Mouse (Mus musculus): ENCODE results near the gene Rab10. TPM values are rescaled to one million over a fixed set of nuclear protein-coding genes. Genes with fewer than 3 reads are reported as not detected.

Gene Rab10
- 75.7 and 81.3 TPM in 2 replicates for polyA plus RNA-seq (2015; fragmentation: Nextera tagmentation; extraction: Ambion mirVana)

DNA sequence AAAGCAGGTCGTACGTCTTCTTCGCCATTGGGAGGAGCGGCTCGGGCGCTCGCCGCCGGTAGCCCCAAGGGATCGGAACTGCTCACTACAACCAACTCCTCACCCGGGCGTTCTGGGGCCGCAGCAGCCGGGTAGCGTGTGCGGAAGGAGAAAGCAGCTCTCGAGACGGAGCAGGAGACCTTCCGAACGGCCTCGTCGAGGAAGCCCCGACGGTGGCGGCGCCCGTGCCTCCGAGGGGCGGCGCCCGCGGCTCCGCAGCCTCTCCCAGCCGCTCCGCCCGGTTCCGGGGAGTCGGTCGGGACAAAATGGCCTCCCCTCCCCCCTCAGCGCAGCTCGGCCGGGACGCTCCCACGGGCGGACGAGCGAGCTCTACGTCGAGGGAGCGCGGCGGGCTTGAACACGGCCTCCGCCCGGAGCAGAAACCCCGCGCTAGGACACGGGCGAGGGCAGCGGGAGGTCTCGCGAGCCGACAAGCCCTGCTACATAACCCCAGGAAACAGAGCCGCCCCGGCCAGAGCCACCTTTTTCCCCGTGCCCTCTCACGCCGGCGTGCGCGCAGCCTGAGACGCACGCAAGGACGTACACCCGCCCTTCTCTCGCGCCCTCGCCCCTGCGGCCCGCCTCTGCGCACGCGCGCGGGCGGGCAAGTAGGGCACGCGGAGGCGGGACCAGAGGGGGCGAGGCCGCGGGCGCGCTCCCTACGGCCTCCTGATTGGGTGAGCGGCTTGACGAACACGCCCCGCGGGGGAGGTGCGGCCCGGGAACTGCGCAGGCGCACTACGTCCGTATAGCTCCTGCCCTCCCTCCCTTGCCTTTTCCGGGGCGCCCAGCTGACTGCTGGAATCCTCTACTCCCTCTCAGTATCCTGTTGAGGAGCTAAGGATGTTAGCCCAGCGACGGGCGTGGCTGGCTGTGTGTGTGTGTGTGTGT lies at the start of gene Rab10:
TSS of gene Rab10 (minus strand) at position 579 of the 930 bp plus-strand sequence.
- peaks cover 18% of the 10 kb centered on the region for H3K4me1 ChIP-seq
- H3K4me2 ChIP-seq = peak within 1 kb of the TSS; percentile 76
- peak within 1 kb of the TSS; percentile 92 for H3K4me3 ChIP-seq
- H3K27ac ChIP-seq = peak within 1 kb of the TSS; percentile 97
- peak; percentile 99 for ATAC-seq (ENCODE audit: borderline replicate concordance, extremely low read depth, low FRiP score, low TSS enrichment)
- H3K36me3 ChIP-seq = no peaks in the 10 kb centered on the region
- no peaks in the 10 kb centered on the region for H3K9me3 ChIP-seq
- no peaks in the 10 kb centered on the region for H3K27me3 ChIP-seq
- under 1% methylated on average over 99 of the region's 111 CpGs for WGBS
- peak within 1 kb of the TSS; percentile 79 for H3K9ac ChIP-seq

DNA sequence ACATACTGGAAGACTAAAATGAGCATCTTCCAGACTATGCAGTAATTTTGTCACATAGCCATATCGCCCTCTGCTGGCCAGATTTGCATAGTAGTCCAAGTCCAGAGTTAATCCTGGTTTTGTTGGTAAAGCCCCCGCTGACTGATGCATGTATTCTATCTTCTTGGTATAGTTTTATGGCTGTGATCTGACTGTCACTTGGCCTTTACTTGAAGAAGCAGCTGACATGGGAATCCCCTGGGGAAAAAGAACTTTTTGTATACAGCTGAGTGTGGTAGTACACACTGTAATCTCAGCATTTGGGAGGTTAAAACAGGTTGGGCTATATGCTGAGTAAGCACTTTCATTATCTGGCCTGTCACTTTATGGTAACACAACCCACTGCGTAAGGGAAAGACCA lies 49.5 kb upstream of the Rab10 start:
- no peaks in the 10 kb centered on the region for H3K9me3 ChIP-seq
- 27% methylated on average over 3 of the region's 3 CpGs for WGBS
- no peak overlapping the region for H3K4me3 ChIP-seq
- H3K4me1 ChIP-seq = no peaks in the 10 kb centered on the region
- no peaks in the 10 kb centered on the region for H3K27me3 ChIP-seq
- no peak overlapping the region for H3K9ac ChIP-seq
- no peaks in the 10 kb centered on the region for H3K36me3 ChIP-seq
- ATAC-seq (ENCODE audit: borderline replicate concordance, extremely low read depth, low FRiP score, low TSS enrichment) = no peak
- H3K4me2 ChIP-seq = peak overlapping the region; percentile 14; the same call in 1 of the 2 replicates
- H3K27ac ChIP-seq = no peak overlapping the region

DNA sequence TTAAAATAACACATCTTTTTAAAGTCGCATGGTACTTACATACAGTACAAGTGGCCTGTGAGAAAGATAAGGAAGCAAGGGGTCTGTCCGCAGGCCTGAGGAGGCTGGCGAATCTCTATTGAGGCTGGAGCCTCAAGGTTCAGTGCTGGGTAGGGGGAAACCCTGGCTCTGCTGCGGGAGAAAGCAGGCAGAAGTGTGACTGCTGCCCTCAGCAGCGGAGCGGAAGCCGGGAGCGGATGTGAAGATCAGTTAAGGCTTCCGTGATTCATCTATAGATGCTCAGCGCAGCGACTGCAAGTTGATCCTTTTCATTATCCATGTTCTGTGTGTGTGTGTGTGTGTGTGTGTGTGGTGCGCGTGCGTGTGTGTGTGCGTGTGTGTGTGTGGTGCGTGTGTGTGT lies 47.1 kb upstream of the Rab10 start:
- no peaks in the 10 kb centered on the region for H3K36me3 ChIP-seq
- no peak overlapping the region for H3K27ac ChIP-seq
- no peaks in the 10 kb centered on the region for H3K27me3 ChIP-seq
- no peaks in the 10 kb centered on the region for H3K4me1 ChIP-seq
- WGBS = 46% methylated on average over 16 of the region's 16 CpGs
- H3K4me2 ChIP-seq = peak overlapping the region; percentile 44
- no peak for ATAC-seq (ENCODE audit: borderline replicate concordance, extremely low read depth, low FRiP score, low TSS enrichment)
- no peaks in the 10 kb centered on the region for H3K9me3 ChIP-seq
- no peak overlapping the region for H3K9ac ChIP-seq
- H3K4me3 ChIP-seq = peak overlapping the region; percentile 19; the same call in 1 of the 2 replicates

DNA sequence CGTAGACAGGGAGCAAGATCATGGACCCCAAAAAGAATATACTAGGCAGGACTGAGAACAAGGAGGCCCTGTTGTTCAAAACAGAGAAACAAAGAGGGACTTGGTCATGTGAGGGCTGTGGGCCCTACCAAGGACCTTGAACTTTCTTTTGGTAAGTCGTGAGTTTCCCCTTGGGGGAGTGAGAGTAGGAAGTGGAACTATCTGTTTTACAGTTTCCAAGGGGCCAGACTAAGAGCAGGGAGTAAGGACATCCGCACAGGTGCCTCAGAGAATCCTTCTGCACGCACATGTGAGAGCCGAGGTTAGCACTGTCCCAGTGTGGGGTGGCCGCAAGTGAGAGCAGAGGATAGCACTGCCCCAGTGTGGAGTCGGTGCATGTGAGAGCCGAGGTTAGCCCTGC lies 45.3 kb upstream of the Rab10 start:
- H3K4me3 ChIP-seq = no peak overlapping the region
- H3K27me3 ChIP-seq = no peaks in the 10 kb centered on the region
- no peaks in the 10 kb centered on the region for H3K36me3 ChIP-seq
- no peaks in the 10 kb centered on the region for H3K9me3 ChIP-seq
- no peak overlapping the region for H3K4me2 ChIP-seq
- no peaks in the 10 kb centered on the region for H3K4me1 ChIP-seq
- 78% methylated on average over 8 of the region's 8 CpGs for WGBS
- no peak overlapping the region for H3K9ac ChIP-seq
- no peak for ATAC-seq (ENCODE audit: borderline replicate concordance, extremely low read depth, low FRiP score, low TSS enrichment)
- H3K27ac ChIP-seq = no peak overlapping the region

DNA sequence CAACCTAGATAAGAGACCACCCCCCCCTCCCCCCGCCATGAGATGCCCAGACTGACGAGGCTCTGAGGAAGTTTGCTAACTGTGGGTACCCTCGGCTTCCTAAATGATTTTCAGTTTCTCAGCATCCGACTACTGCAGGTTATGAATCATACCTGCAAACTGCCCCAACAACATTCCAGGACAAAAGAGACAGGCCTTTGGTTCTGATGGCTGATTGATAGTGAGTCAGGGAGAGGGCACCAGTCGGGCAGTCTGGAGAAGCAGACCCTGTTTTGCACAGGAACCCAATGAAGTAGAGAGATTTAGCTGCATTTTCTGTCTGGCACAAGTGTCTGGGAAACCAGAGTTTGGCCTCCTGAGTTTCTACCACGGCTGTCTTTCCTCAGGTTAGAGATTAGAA lies 42.4 kb upstream of the Rab10 start:
- Histone ChIP-seq H3K9me3 (no peaks in the 10 kb centered on the region), H3K4me3 (no peak overlapping the region), H3K4me2 (no peak overlapping the region), H3K9ac (no peak overlapping the region), H3K27ac (no peak overlapping the region), H3K36me3 (no peaks in the 10 kb centered on the region), H3K27me3 (no peaks in the 10 kb centered on the region), H3K4me1 (no peaks in the 10 kb centered on the region)
- 41% methylated on average over 6 of the region's 6 CpGs for WGBS
- ATAC-seq (ENCODE audit: borderline replicate concordance, extremely low read depth, low FRiP score, low TSS enrichment) = no peak

DNA sequence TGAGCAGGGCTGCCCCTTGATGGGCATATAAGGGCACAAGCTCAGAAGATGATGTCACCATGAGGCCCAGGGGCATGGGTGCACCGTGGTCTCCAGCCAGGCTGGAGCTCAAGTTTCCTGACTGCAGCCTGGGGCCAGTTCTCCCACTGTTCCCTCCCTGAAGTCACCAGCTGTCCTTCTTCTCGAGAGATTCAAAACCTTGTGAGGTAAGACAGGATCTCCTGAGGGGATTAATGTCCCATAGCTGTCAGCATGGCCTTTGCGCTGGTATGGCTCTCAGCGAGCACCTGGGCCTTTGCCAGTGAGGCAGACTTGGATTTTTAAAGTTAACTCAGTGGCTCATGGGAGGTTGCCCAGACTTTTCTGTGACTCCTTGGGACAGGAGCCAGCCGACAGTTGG lies 40.4 kb upstream of the Rab10 start:
- Histone ChIP-seq H3K36me3 (no peaks in the 10 kb centered on the region), H3K27ac (no peak overlapping the region), H3K4me3 (no peak overlapping the region), H3K4me2 (no peak overlapping the region), H3K9ac (no peak overlapping the region), H3K4me1 (no peaks in the 10 kb centered on the region), H3K27me3 (no peaks in the 10 kb centered on the region), H3K9me3 (no peaks in the 10 kb centered on the region)
- ATAC-seq (ENCODE audit: borderline replicate concordance, extremely low read depth, low FRiP score, low TSS enrichment) = no peak
- WGBS = 65% methylated on average over 5 of the region's 5 CpGs

DNA sequence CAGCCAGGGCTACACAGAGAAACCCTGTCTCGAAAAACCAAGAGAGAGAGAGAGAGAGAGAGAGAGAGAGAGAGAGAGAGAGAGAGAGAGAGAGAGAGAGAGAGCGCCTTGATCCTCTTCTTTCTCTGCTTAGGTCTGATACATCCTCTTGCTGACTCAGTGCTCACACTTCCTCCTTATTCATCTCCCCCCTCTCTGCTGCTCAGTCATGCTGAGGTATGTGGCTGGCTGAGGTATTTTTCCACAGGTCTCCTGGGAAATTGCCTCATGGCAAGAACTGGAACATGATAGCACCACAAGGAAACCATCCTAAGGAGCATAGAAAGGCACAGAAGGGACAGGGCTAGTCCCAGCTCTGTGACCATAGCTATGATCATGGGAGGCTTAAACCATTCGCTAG lies 39.6 kb upstream of the Rab10 start:
- Histone ChIP-seq H3K4me1 (no peaks in the 10 kb centered on the region), H3K4me2 (no peak overlapping the region), H3K4me3 (no peak overlapping the region), H3K36me3 (no peaks in the 10 kb centered on the region), H3K27me3 (no peaks in the 10 kb centered on the region), H3K9ac (no peak overlapping the region), H3K9me3 (no peaks in the 10 kb centered on the region), H3K27ac (no peak overlapping the region)
- 73% methylated on average over 3 of the region's 3 CpGs for WGBS
- ATAC-seq (ENCODE audit: borderline replicate concordance, extremely low read depth, low FRiP score, low TSS enrichment) = no peak

DNA sequence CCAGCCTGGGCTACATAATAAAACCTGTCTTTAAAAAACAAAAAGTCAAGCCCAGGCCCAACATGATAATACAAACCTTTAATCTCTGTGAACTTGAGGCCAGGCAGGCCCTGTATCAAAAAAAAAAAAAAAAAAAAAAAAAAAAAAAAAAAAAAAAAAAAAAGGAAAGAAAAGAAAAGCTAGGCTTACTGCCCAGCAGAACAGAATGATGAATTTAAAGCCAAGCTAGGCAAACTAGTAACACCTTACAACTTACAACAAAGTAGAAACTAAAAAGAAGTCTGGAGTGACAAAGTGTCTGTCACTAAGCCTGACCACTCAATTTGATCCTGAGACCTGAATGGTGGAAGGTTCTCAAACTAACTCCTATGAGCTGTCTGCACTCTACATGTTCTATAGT lies 37.9 kb upstream of the Rab10 start:
- Histone ChIP-seq H3K27me3 (no peaks in the 10 kb centered on the region), H3K9ac (no peak overlapping the region), H3K4me1 (no peaks in the 10 kb centered on the region), H3K27ac (no peak overlapping the region), H3K4me2 (no peak overlapping the region), H3K4me3 (no peak overlapping the region), H3K9me3 (no peaks in the 10 kb centered on the region), H3K36me3 (no peaks in the 10 kb centered on the region)
- no peak for ATAC-seq (ENCODE audit: borderline replicate concordance, extremely low read depth, low FRiP score, low TSS enrichment)

DNA sequence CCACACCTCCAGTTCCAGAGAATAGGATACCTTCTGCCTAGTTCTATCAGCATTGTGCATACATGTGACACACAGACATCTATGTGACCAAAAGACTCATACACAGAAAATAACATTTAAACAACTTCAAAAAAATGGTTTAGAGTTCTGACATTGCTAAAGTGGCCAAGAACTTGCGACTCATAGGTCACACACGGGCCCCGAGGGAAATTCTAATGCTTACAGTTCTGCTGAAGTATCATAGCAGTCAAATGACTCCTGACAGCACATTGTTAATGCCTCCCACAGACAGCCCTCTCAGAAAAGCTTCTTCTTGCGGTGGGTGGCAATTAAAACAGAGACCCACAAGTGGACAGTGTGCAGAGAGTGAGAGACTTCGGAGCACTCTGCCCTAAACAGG lies 35.3 kb upstream of the Rab10 start:
- WGBS = 81% methylated on average over 5 of the region's 5 CpGs
- H3K36me3 ChIP-seq = no peaks in the 10 kb centered on the region
- no peak for ATAC-seq (ENCODE audit: borderline replicate concordance, extremely low read depth, low FRiP score, low TSS enrichment)
- H3K9ac ChIP-seq = no peak overlapping the region
- H3K4me3 ChIP-seq = no peak overlapping the region
- H3K27me3 ChIP-seq = no peaks in the 10 kb centered on the region
- H3K27ac ChIP-seq = no peak overlapping the region
- no peak overlapping the region for H3K4me2 ChIP-seq
- no peaks in the 10 kb centered on the region for H3K9me3 ChIP-seq
- H3K4me1 ChIP-seq = no peaks in the 10 kb centered on the region

DNA sequence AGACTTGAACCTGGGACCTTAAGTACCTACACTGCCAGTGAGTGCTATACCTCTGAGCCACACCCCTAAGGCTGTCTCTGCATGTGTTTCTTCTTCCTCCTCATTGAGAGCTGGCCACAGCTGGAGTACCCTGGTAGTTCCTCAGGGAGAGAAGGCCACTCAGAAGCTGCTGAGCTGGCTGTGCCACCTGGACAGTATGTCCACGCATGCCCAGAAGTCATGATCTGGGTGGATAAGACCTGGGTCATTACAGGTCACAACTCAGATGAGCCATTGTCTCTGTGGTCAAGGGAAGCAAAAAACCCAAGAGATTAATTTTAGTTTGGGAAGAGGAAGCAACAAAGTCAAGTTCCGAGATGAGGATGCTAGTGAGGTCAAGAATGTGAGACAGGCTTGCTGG lies 34.4 kb upstream of the Rab10 start:
- Histone ChIP-seq H3K4me2 (no peak overlapping the region), H3K4me3 (no peak overlapping the region), H3K27me3 (no peaks in the 10 kb centered on the region), H3K4me1 (no peaks in the 10 kb centered on the region), H3K9me3 (no peaks in the 10 kb centered on the region), H3K9ac (no peak overlapping the region), H3K27ac (no peak overlapping the region), H3K36me3 (no peaks in the 10 kb centered on the region)
- no peak for ATAC-seq (ENCODE audit: borderline replicate concordance, extremely low read depth, low FRiP score, low TSS enrichment)
- 86% methylated on average over 2 of the region's 2 CpGs for WGBS

DNA sequence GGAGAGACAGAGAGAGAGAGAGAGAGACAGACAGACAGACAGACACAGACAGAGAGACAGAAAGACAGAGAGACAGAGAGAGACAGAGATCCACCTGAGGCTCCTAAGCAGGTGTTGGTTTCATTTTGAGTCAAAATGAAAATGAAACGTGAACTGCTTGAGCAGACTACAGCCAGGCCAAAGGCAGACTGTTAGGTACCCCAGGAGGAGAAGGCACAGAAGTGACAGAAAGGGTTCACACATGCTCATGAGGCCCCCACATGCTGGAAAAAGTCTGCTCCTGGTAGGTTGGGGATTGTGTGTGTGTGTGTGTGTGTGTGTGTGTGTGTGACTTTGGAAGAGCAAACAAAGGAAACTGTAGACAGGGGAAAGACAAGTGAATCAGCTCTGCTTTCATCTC lies 29.2 kb upstream of the Rab10 start:
- no peaks in the 10 kb centered on the region for H3K9me3 ChIP-seq
- H3K36me3 ChIP-seq = no peaks in the 10 kb centered on the region
- 47% methylated on average over 1 of the region's 1 CpGs for WGBS
- no peak overlapping the region for H3K9ac ChIP-seq
- no peak overlapping the region for H3K4me2 ChIP-seq
- no peak for ATAC-seq (ENCODE audit: borderline replicate concordance, extremely low read depth, low FRiP score, low TSS enrichment)
- no peak overlapping the region for H3K27ac ChIP-seq
- no peak overlapping the region for H3K4me3 ChIP-seq
- H3K4me1 ChIP-seq = no peaks in the 10 kb centered on the region
- no peaks in the 10 kb centered on the region for H3K27me3 ChIP-seq

DNA sequence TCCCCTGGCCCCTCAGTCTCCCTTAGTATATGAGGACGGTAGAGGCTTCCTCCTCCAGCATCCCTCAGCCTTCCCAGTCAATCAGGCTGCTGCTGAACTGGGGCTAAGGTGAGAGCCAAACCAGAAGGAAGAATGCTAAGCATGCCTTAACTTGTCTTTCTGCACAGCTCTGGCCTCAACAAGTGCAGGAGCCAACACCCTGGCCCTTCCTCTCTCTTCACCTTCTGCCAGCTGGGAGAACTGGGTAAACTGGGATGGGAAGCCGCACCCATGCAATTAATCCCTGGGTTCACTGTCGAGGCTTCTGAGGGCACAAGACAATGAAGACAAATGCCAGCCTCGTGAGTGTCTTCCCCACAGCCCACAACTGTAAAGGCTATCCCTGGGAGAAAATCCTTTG lies 19.9 kb upstream of the Rab10 start:
- Histone ChIP-seq H3K4me3 (no peak overlapping the region), H3K27ac (no peak overlapping the region), H3K27me3 (no peaks in the 10 kb centered on the region), H3K9me3 (no peaks in the 10 kb centered on the region), H3K4me1 (no peaks in the 10 kb centered on the region), H3K4me2 (no peak overlapping the region), H3K9ac (no peak overlapping the region), H3K36me3 (no peaks in the 10 kb centered on the region)
- ATAC-seq (ENCODE audit: borderline replicate concordance, extremely low read depth, low FRiP score, low TSS enrichment) = no peak
- 82% methylated on average over 4 of the region's 4 CpGs for WGBS

Data from lung, embryonic 15.5 days (tissue).